Mouse (Mus musculus): ENCODE data around the gene Cdk17. TPM values are rescaled to one million over a fixed set of nuclear protein-coding genes. Genes with fewer than 3 reads are reported as not detected.
A peak's percentile ranks its signal among the peaks of the same experiment; 100 is the strongest.

The Cdk17 gene
- total RNA-seq, 2 experiments from 2014 or later = 36.3 to 41.6 TPM

GRCm38 (mm10) chr10:93250436-93251317 is 90.0 kb downstream of the Cdk17 start:
- ATAC-seq (replicated peaks; ENCODE audit: poor library complexity, severe bottlenecking) = no peak

GRCm38 (mm10) chr10:93251426-93251825 is 90.8 kb downstream of the Cdk17 start:
- no peak for ATAC-seq (replicated peaks; ENCODE audit: poor library complexity, severe bottlenecking)

GRCm38 (mm10) chr10:93252661-93253060 is 92.0 kb downstream of the Cdk17 start:
- ATAC-seq (replicated peaks; ENCODE audit: poor library complexity, severe bottlenecking) = no peak

- no peak for ATAC-seq (replicated peaks; ENCODE audit: poor library complexity, severe bottlenecking)
Observed at GRCm38 (mm10) chr10:93253156-93253555, 92.5 kb downstream of the Cdk17 start.

GRCm38 (mm10) chr10:93255294-93255693 is 94.6 kb downstream of the Cdk17 start:
- ATAC-seq (replicated peaks; ENCODE audit: poor library complexity, severe bottlenecking) = no peak

- no peak for ATAC-seq (replicated peaks; ENCODE audit: poor library complexity, severe bottlenecking)
Observed at GRCm38 (mm10) chr10:93259826-93260225, 99.2 kb downstream of the Cdk17 start.

GRCm38 (mm10) chr10:93261132-93261980 is 100.7 kb downstream of the Cdk17 start:
- peak; percentile 72 for ATAC-seq (replicated peaks; ENCODE audit: poor library complexity, severe bottlenecking)

GRCm38 (mm10) chr10:93261981-93262499 is 101.4 kb downstream of the Cdk17 start:
- 0 out of 2 replicates have a peak, but pooled peaks have one; percentile 4 for ATAC-seq (replicated peaks; ENCODE audit: poor library complexity, severe bottlenecking)

GRCm38 (mm10) chr10:93263431-93263830 is 102.8 kb downstream of the Cdk17 start:
- ATAC-seq (replicated peaks; ENCODE audit: poor library complexity, severe bottlenecking) = no peak

GRCm38 (mm10) chr10:93264001-93264400 is 103.3 kb downstream of the Cdk17 start:
- no peak for ATAC-seq (replicated peaks; ENCODE audit: poor library complexity, severe bottlenecking)

GRCm38 (mm10) chr10:93265833-93266232 is 105.2 kb downstream of the Cdk17 start:
- ATAC-seq (replicated peaks; ENCODE audit: poor library complexity, severe bottlenecking) = no peak

GRCm38 (mm10) chr10:93266521-93266920 is 105.8 kb downstream of the Cdk17 start:
- ATAC-seq (replicated peaks; ENCODE audit: poor library complexity, severe bottlenecking) = no peak

GRCm38 (mm10) chr10:93267509-93267908 is 106.8 kb downstream of the Cdk17 start:
- no peak for ATAC-seq (replicated peaks; ENCODE audit: poor library complexity, severe bottlenecking)

GRCm38 (mm10) chr10:93268339-93268738 is 107.7 kb downstream of the Cdk17 start:
- ATAC-seq (replicated peaks; ENCODE audit: poor library complexity, severe bottlenecking) = peak; percentile 92

- no peak for ATAC-seq (replicated peaks; ENCODE audit: poor library complexity, severe bottlenecking)
Observed at GRCm38 (mm10) chr10:93269744-93270143, 109.1 kb downstream of the Cdk17 start.

- ATAC-seq (replicated peaks; ENCODE audit: poor library complexity, severe bottlenecking) = no peak
Observed at GRCm38 (mm10) chr10:93270889-93271460, 110.3 kb downstream of the Cdk17 start.

GRCm38 (mm10) chr10:93271831-93272230 is 111.2 kb downstream of the Cdk17 start:
- ATAC-seq (replicated peaks; ENCODE audit: poor library complexity, severe bottlenecking) = no peak

GRCm38 (mm10) chr10:93272986-93273982 is 112.6 kb downstream of the Cdk17 start:
- 0 out of 2 replicates have a peak, but pooled peaks have one; percentile 26 for ATAC-seq (replicated peaks; ENCODE audit: poor library complexity, severe bottlenecking)

GRCm38 (mm10) chr10:93274277-93274696 is 113.6 kb downstream of the Cdk17 start:
- 0 out of 2 replicates have a peak, but pooled peaks have one; percentile 6 for ATAC-seq (replicated peaks; ENCODE audit: poor library complexity, severe bottlenecking)

Measured in granulocyte monocyte progenitor cell, adult 5-6 weeks (primary cell).